Mouse (Mus musculus) forebrain, embryonic 14.5 days (tissue): ENCODE measurements at regions not wholly inside any gene's neighbourhood (a gene's known extent, or its start where the extent isn't known, plus 50 kb on each side); places are given as distances from the start of the nearest gene placed in this dataset.

ENCODE experiments used
- ATAC-seq: fragments of 200-750 bp; cut with Nextera tagmentation; 2 replicates; pipeline ENCODE4 v1.8.0; 2017; ENCODE audit warnings: mild to moderate bottlenecking, moderate library complexity
- DNase-seq: peaks from one replicate; pipeline ENCODE4 v3.0.0-alpha.2; 2015; ENCODE audit warnings: low spot score
- H3K27ac ChIP-seq: fragments of 300-500 bp; sonication (generic); 2 replicates; pipeline ENCODE4 v1.5.1; 2014; ENCODE audit warnings: low read depth, mild to moderate bottlenecking, control low read depth, low read length, moderate library complexity
- H3K27me3 ChIP-seq: fragments of 300-500 bp; sonication (generic); replicated peaks from 2 replicates; pipeline ENCODE4 v1.6.1; 2014; ENCODE audit warnings: low read length, control low read depth, mixed read lengths; ENCODE audit not compliant: control insufficient read depth, insufficient read depth
- H3K36me3 ChIP-seq: fragments of 300-500 bp; sonication (generic); 2 replicates; pipeline ENCODE4 v1.6.1; 2014; ENCODE audit warnings: low read length, control low read depth; ENCODE audit not compliant: control insufficient read depth, insufficient read depth
- H3K4me1 ChIP-seq: fragments of 300-500 bp; sonication (generic); 2 replicates; pipeline ENCODE4 v1.6.1; 2014; ENCODE audit warnings: antibody characterized with exemption, low read length, control low read depth; ENCODE audit not compliant: control insufficient read depth, insufficient read depth
- H3K4me2 ChIP-seq: fragments of 300-500 bp; sonication (generic); 2 replicates; pipeline ENCODE4 v1.6.1; 2014; ENCODE audit warnings: mild to moderate bottlenecking, control low read depth, low read length
- H3K4me3 ChIP-seq: fragments of 300-500 bp; sonication (generic); 2 replicates; pipeline ENCODE4 v1.5.1; 2014; ENCODE audit warnings: low read depth, low read length, control low read depth
- H3K9ac ChIP-seq: fragments of 300-500 bp; sonication (generic); 2 replicates; pipeline ENCODE4 v1.6.1; 2014; ENCODE audit warnings: mild to moderate bottlenecking, low read length, control low read depth, moderate library complexity
- H3K9me3 ChIP-seq: fragments of 300-500 bp; sonication (generic); replicated peaks from 2 replicates; pipeline ENCODE4 v1.6.1; 2016; ENCODE audit warnings: low read length, control low read depth, mixed read lengths; ENCODE audit not compliant: control insufficient read depth
- WGBS: fragments of 180-500 bp; shearing (Covaris S2); extraction: QIAGEN DNeasy Blood & Tissue Kit; methylation state at CpG from one replicate; pipeline ENCODE4 v1.1.7; 2014; 5-methylcytosine and 5-hydroxymethylcytosine counted together

DNA sequence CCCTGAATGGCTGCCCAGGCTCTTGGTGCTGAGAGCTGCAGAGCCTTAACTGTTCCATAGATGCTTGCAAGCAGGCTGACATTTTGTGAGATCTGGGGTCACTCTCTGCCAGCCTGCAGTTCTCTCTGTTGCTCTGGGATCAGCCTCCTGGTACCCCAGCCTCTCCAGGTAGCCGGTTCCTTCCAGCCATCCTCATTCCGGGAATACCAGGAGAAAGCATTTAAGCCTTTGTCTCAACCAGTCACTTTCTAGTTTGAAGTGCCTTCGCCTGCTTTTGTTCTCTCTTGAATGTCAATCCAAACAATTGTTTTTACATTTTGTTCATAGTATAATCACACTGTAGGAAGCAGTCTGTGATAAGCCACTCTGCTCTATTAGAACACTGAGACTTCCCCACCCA lies 281.0 kb upstream of the Rtl1 start:
- DNase-seq (no peak), ATAC-seq (no peak)
- no peaks in the 10 kb centered on the region for H3K36me3 ChIP-seq
- 42% methylated on average over 3 of the region's 3 CpGs for WGBS
- H3K27ac ChIP-seq = no peak overlapping the region
- H3K9me3 ChIP-seq = no peaks in the 10 kb centered on the region
- H3K4me1 ChIP-seq = no peaks in the 10 kb centered on the region
- no peaks in the 10 kb centered on the region for H3K27me3 ChIP-seq
- no peak overlapping the region for H3K9ac ChIP-seq
- no peak overlapping the region for H3K4me3 ChIP-seq
- no peak overlapping the region for H3K4me2 ChIP-seq

- Histone ChIP-seq H3K27me3 (no peaks in the 10 kb centered on the region), H3K9me3 (no peaks in the 10 kb centered on the region), H3K4me1 (no peaks in the 10 kb centered on the region), H3K4me2 (no peak overlapping the region), H3K36me3 (no peaks in the 10 kb centered on the region), H3K27ac (no peak overlapping the region), H3K9ac (no peak overlapping the region), H3K4me3 (no peak overlapping the region)
- ATAC-seq (no peak), DNase-seq (no peak)
- WGBS = 86% methylated on average over 2 of the region's 2 CpGs
Measured at GRCm38 (mm10) chr12:109891206-109891605, 291.1 kb upstream of the Rtl1 start.

- ATAC-seq = no peak
- H3K4me3 ChIP-seq = no peak overlapping the region
- no peak for DNase-seq
- no peak overlapping the region for H3K4me2 ChIP-seq
- no peak overlapping the region for H3K27ac ChIP-seq
- no peaks in the 10 kb centered on the region for H3K9me3 ChIP-seq
- H3K4me1 ChIP-seq = peaks cover 3% of the 10 kb centered on the region; the same call in 1 of the 2 replicates
- H3K9ac ChIP-seq = no peak overlapping the region
- H3K27me3 ChIP-seq = no peaks in the 10 kb centered on the region
- no peaks in the 10 kb centered on the region for H3K36me3 ChIP-seq
Measured at GRCm38 (mm10) chr12:109892834-109893233, 292.7 kb upstream of the Rtl1 start.

- Histone ChIP-seq H3K36me3 (no peaks in the 10 kb centered on the region), H3K9me3 (no peaks in the 10 kb centered on the region), H3K9ac (no peak overlapping the region), H3K4me3 (no peak overlapping the region), H3K4me1 (peaks cover 5% of the 10 kb centered on the region; the same call in 1 of the 2 replicates), H3K4me2 (no peak overlapping the region), H3K27me3 (no peaks in the 10 kb centered on the region), H3K27ac (no peak overlapping the region)
- ATAC-seq = no peak
- WGBS = 82% methylated on average over 4 of the region's 4 CpGs
- no peak for DNase-seq
Measured at GRCm38 (mm10) chr12:109893657-109894056, 293.5 kb upstream of the Rtl1 start.

- ATAC-seq = no peak
- Histone ChIP-seq H3K4me3 (no peak overlapping the region), H3K27ac (no peak overlapping the region), H3K4me2 (no peak overlapping the region), H3K27me3 (no peaks in the 10 kb centered on the region), H3K4me1 (peaks cover 5% of the 10 kb centered on the region; the same call in 1 of the 2 replicates), H3K9ac (no peak overlapping the region), H3K36me3 (no peaks in the 10 kb centered on the region), H3K9me3 (no peaks in the 10 kb centered on the region)
- DNase-seq = peak; percentile 8
- WGBS = 68% methylated on average over 7 of the region's 7 CpGs
Measured at GRCm38 (mm10) chr12:109895389-109895788, 295.3 kb upstream of the Rtl1 start.

DNA sequence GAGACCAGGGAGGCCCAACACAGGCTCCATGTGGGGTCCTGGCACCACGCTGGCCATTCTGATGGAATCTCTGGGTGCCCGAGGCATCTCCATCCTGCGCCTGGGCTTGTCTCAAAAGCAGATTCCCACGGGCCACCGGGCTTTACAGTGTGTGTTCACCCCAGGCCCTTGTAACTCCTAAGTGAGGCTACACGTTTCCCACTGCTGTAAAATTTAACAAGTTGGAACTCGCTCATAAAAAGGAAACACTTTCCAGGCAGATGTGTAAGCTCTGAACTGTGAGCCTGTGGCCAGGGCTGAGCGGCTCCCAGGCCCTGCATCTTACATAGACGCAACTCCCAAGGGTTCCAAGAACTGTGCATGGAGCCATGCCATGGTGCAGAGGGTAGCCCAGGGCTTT lies 296.3 kb upstream of the Rtl1 start:
- H3K36me3 ChIP-seq = no peaks in the 10 kb centered on the region
- ATAC-seq = no peak
- no peak for DNase-seq
- no peak overlapping the region for H3K4me2 ChIP-seq
- H3K9ac ChIP-seq = no peak overlapping the region
- WGBS = 91% methylated on average over 9 of the region's 9 CpGs
- H3K4me3 ChIP-seq = no peak overlapping the region
- no peak overlapping the region for H3K27ac ChIP-seq
- no peaks in the 10 kb centered on the region for H3K9me3 ChIP-seq
- peaks cover 5% of the 10 kb centered on the region; the same call in 1 of the 2 replicates for H3K4me1 ChIP-seq
- no peaks in the 10 kb centered on the region for H3K27me3 ChIP-seq

DNA sequence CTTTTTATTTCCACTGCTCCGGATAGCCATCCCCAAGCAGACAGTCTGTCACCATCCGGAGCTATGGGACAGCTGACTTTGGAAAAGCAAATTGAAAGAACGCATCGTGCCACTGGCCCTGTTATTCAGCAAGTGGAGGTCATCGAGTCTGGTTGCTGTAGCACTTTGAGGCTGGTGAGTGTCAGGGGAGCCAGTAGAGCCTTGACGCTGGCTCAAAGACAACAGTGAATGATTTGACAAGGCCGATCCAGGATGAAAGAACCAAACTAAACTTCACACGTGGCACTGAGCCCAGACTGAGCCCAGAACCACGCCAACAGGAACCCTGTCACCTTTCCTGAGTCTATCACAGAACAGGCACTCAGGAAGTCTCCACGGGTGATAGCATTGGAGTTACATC lies 296.8 kb upstream of the Rtl1 start:
- no peak for DNase-seq
- Histone ChIP-seq H3K9ac (no peak overlapping the region), H3K9me3 (no peaks in the 10 kb centered on the region), H3K4me3 (no peak overlapping the region), H3K36me3 (no peaks in the 10 kb centered on the region), H3K27ac (no peak overlapping the region), H3K27me3 (no peaks in the 10 kb centered on the region), H3K4me1 (peaks cover 5% of the 10 kb centered on the region; the same call in 1 of the 2 replicates), H3K4me2 (no peak overlapping the region)
- no peak for ATAC-seq
- WGBS = 90% methylated on average over 10 of the region's 10 CpGs

GRCm38 (mm10) chr12:109897861-109898385 lies 297.8 kb upstream of the Rtl1 start:
- H3K4me2 ChIP-seq = no peak overlapping the region
- no peaks in the 10 kb centered on the region for H3K36me3 ChIP-seq
- H3K27me3 ChIP-seq = no peaks in the 10 kb centered on the region
- H3K9ac ChIP-seq = no peak overlapping the region
- 37% methylated on average over 11 of the region's 11 CpGs for WGBS
- H3K9me3 ChIP-seq = no peaks in the 10 kb centered on the region
- no peak overlapping the region for H3K4me3 ChIP-seq
- no peak overlapping the region for H3K27ac ChIP-seq
- ATAC-seq (no peak), DNase-seq (peak; percentile 21)
- peaks cover 5% of the 10 kb centered on the region; the same call in 1 of the 2 replicates for H3K4me1 ChIP-seq

GRCm38 (mm10) chr12:109899420-109899819 lies 299.3 kb upstream of the Rtl1 start:
- no peak for DNase-seq
- no peaks in the 10 kb centered on the region for H3K36me3 ChIP-seq
- no peak overlapping the region for H3K4me3 ChIP-seq
- no peaks in the 10 kb centered on the region for H3K9me3 ChIP-seq
- peaks cover 5% of the 10 kb centered on the region; the same call in 1 of the 2 replicates for H3K4me1 ChIP-seq
- no peak for ATAC-seq
- H3K9ac ChIP-seq = no peak overlapping the region
- no peaks in the 10 kb centered on the region for H3K27me3 ChIP-seq
- H3K4me2 ChIP-seq = no peak overlapping the region
- H3K27ac ChIP-seq = no peak overlapping the region
- WGBS = 89% methylated on average over 3 of the region's 3 CpGs
